Mouse (Mus musculus) CH12.LX (cell line): ENCODE results near the gene Foxp1. TPM values are rescaled to one million over a fixed set of nuclear protein-coding genes. Genes with fewer than 3 reads are reported as not detected.

Source experiments
- DNase-seq: peaks from one replicate; pipeline ENCODE4 v3.0.0-alpha.2; 2013; ENCODE audit errors: extremely low read depth
- H3K27ac ChIP-seq: 2 replicates; pipeline ENCODE4 v1.5.1; 2012; ENCODE audit warnings: low read depth, mild to moderate bottlenecking, control low read depth, moderate library complexity; ENCODE audit not compliant: insufficient read depth
- H3K27me3 ChIP-seq: replicated peaks from 2 replicates; pipeline ENCODE3; 2012; ENCODE audit warnings: inconsistent platforms
- H3K36me3 ChIP-seq, 2 experiments: replicated peaks in 1 of 2; 2 replicates each; pipeline versions ENCODE3 to v1.6.1; 2012; ENCODE audit warnings: inconsistent platforms in 1 of 2, low read length in 1 of 2, mild to moderate bottlenecking in 1 of 2, mixed read lengths in 1 of 2, moderate library complexity in 1 of 2; ENCODE audit not compliant: control insufficient read depth in 1 of 2, insufficient read depth in 1 of 2
- H3K4me1 ChIP-seq, 2 experiments: 2 replicates each; pipeline ENCODE4 v1.6.1; 2012; ENCODE audit warnings: inconsistent platforms in 1 of 2, moderate library complexity in 1 of 2; ENCODE audit not compliant: insufficient read depth in 2 of 2, control insufficient read depth in 1 of 2
- H3K4me2 ChIP-seq: 2 replicates; pipeline ENCODE4 v1.6.1; 2012; ENCODE audit warnings: low read depth, mild to moderate bottlenecking, control low read depth; ENCODE audit not compliant: poor library complexity, insufficient read depth, severe bottlenecking
- H3K4me3 ChIP-seq, 3 experiments: fragments of 150-350 bp in 1 of 3; sonication (generic) in 1 of 3; replicated peaks in 1 of 3; 2 replicates each; pipeline versions ENCODE3 to v1.5.1; 2011 to 2012; ENCODE audit warnings: low read depth in 2 of 3, low read length in 2 of 3, mild to moderate bottlenecking in 2 of 3, moderate library complexity in 2 of 3, control low read depth in 1 of 3, improper control_type of control experiment in 1 of 3, inconsistent platforms in 1 of 3, mixed read lengths in 1 of 3; ENCODE audit not compliant: poor library complexity in 1 of 3
- H3K79me2 ChIP-seq: replicated peaks from 2 replicates; pipeline ENCODE4 v1.6.1; 2012; ENCODE audit warnings: mild to moderate bottlenecking, moderate library complexity; ENCODE audit not compliant: control insufficient read depth, poor library complexity, insufficient read depth, severe bottlenecking; ENCODE audit errors: extremely low read depth
- H3K9ac ChIP-seq: 2 replicates; pipeline ENCODE4 v1.6.1; 2012; ENCODE audit warnings: low read depth, mild to moderate bottlenecking, control low read depth, moderate library complexity; ENCODE audit not compliant: insufficient read depth
- H3K9me3 ChIP-seq: replicated peaks from 2 replicates; pipeline ENCODE3; 2012; ENCODE audit warnings: low read length, inconsistent platforms, mixed read lengths
- BHLHE40 ChIP-seq: IDR thresholded peaks from 2 replicates; pipeline ENCODE4 v1.6.1; 2011; ENCODE audit warnings: mild to moderate bottlenecking, low read depth, low read length, improper control_type of control experiment
- CHD1 ChIP-seq: IDR thresholded peaks from 2 replicates; pipeline ENCODE4 v1.6.1; 2012; ENCODE audit warnings: low read depth, low read length, improper control_type of control experiment, inconsistent platforms
- E2F4 ChIP-seq: IDR thresholded peaks from 2 replicates; pipeline ENCODE4 v1.6.1; 2011; ENCODE audit warnings: low read depth, low read length, improper control_type of control experiment; ENCODE audit not compliant: insufficient replicate concordance
- ETS1 ChIP-seq: conservative IDR thresholded peaks from 2 replicates; pipeline ENCODE4 v1.6.1; 2012; ENCODE audit warnings: low read depth, mild to moderate bottlenecking, inconsistent platforms, low read length, improper control_type of control experiment, moderate library complexity
- HCFC1 ChIP-seq: IDR thresholded peaks from 2 replicates; pipeline ENCODE4 v1.6.1; 2012; ENCODE audit warnings: low read depth, mild to moderate bottlenecking, inconsistent platforms, low read length, improper control_type of control experiment
- JUND ChIP-seq: conservative IDR thresholded peaks from 2 replicates; pipeline ENCODE4 v1.6.1; 2011; ENCODE audit warnings: low read depth, low read length, improper control_type of control experiment
- MAFK ChIP-seq: IDR thresholded peaks from 2 replicates; pipeline ENCODE4 v1.6.1; 2011; ENCODE audit warnings: low read length, improper control_type of control experiment; ENCODE audit not compliant: insufficient replicate concordance
- MAX ChIP-seq: IDR thresholded peaks from 2 replicates; pipeline ENCODE4 v1.6.1; 2011; ENCODE audit warnings: low read length, improper control_type of control experiment
- MXI1 ChIP-seq: IDR thresholded peaks from 2 replicates; pipeline ENCODE4 v1.6.1; 2011; ENCODE audit warnings: mild to moderate bottlenecking, low read depth, low read length, improper control_type of control experiment
- PAX5 ChIP-seq: IDR thresholded peaks from 2 replicates; pipeline ENCODE4 v1.6.1; 2012; ENCODE audit warnings: low read length, inconsistent platforms, mixed read lengths
- POLR2A ChIP-seq: IDR thresholded peaks from 2 replicates; pipeline ENCODE4 v1.6.1; 2011; ENCODE audit warnings: low read depth, mild to moderate bottlenecking, improper control_type of control experiment, low read length
- RCOR1 ChIP-seq: conservative IDR thresholded peaks from 2 replicates; pipeline ENCODE4 v1.6.1; 2012; ENCODE audit warnings: low read depth, mild to moderate bottlenecking, inconsistent platforms, low read length, improper control_type of control experiment
- SMC3 ChIP-seq: IDR thresholded peaks from 2 replicates; pipeline ENCODE4 v1.6.1; 2011; ENCODE audit warnings: low read depth, low read length, improper control_type of control experiment
- USF1 ChIP-seq: IDR thresholded peaks from 2 replicates; pipeline ENCODE4 v1.6.1; 2014; ENCODE audit warnings: low read depth, mild to moderate bottlenecking, inconsistent platforms, low read length, improper control_type of control experiment
- ZKSCAN1 ChIP-seq: IDR thresholded peaks from 2 replicates; pipeline ENCODE4 v1.6.1; 2012; ENCODE audit warnings: low read depth, inconsistent platforms, low read length, improper control_type of control experiment, borderline replicate concordance
- dilution Hi-C: fragments of 300-500 bp; cut with MboI; formaldehyde crosslinking; loops from 2 replicates; pipeline ENCODE4 v1.14.3; 2020; ENCODE audit warnings: low sequenced_read_pairs; ENCODE audit not compliant: extremely low pct_unique_long_range_greater_than_20kb, extremely low pct_ligation_motif_present
- in situ Hi-C: fragments of 300-500 bp; cut with MboI; formaldehyde crosslinking; loops from 3 replicates; pipeline ENCODE4 v1.14.3; 2019; ENCODE audit warnings: low sequenced_read_pairs, low pct_ligation_motif_present, low pct_unique_long_range_greater_than_20kb, mixed read lengths
- polyA plus RNA-seq: library from polyadenylated mRNA; unstranded; fragments of >175 nt; gene quantifications from 2 replicates; pipeline ENCODE4 v1.2.1, GENCODE M21; 2012; ENCODE audit warnings: low read depth; ENCODE audit not compliant: insufficient read length
- total RNA-seq, 2 experiments: library from RNA; depleted of rRNA; stranded (reverse); fragments of 300-350 nt in 1 of 2; fragments of >200 nt in 1 of 2; gene quantifications; 2 replicates each; pipeline ENCODE4 v1.2.3; 2012 to 2014

Gene Foxp1
- total and polyA plus RNA-seq, 3 experiments, result 66.5 to 105 (median 87.4) TPM

DNA sequence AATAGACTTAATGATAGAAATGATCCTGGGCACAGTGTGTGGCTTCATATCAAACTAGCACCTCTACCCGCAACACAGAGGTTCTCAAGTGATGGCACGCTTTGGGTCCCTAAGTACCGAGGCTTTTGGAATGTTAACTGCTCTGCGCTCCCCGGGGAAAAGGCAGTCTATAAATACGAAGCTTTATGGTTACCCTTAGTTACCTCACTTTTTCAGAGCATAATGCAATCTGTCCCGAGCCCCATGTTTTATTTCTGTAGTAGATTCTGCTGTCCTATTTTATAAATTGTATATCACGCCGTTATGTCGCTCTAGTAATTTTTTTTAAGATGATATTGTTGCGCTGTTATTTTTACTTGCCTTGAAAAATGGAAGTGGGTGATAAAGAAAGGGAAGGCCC, 585.0 kb downstream of the Foxp1 start:
- Histone ChIP-seq H3K4me2 (no peak overlapping the region), H3K4me1 (peaks cover 6 to 37% of the 10 kb centered on the region in 2 experiments; a peak in 3 of 4 replicates), H3K9ac (no peak overlapping the region), H3K36me3 (peaks cover 79 to 98% of the 10 kb centered on the region in 2 experiments), H3K27me3 (no peaks in the 10 kb centered on the region), H3K9me3 (no peaks in the 10 kb centered on the region), H3K27ac (no peak overlapping the region), H3K79me2 (no peaks in the 10 kb centered on the region; the same call in 1 of the 2 replicates), H3K4me3 (no peak overlapping the region)
- in situ Hi-C loops, result loop anchor here (25.0 kb wide), 1 partner anchor 400 kb away; no protein-coding TSS in a partner anchor
- no peak for DNase-seq
- TF ChIP-seq MXI1 (no peak), E2F4 (no peak), ZKSCAN1 (no peak), BHLHE40 (no peak), MAX (no peak), HCFC1 (no peak)
- dilution Hi-C loops, result no loop called here

DNA sequence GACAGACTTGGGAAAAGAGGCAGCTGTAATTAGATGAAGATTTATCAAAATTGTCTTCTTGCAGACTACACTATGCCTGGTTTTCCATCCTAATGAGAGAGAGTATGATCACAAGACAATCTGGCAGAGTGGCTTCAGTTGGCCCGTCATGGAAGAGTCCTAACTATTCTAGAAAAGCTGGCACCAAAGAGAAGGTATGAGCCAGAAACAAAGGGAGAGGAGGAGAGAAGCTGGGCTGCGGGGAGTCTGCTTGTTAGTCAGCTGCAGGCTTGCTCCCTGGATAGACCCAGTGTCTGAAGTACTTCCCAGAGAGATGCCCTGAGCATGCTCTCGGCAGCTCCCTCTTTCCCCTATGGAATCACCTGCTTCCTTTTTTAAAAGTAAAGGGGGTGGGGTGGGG, 586.1 kb downstream of the Foxp1 start:
- H3K4me1 ChIP-seq, result peaks cover 6 to 37% of the 10 kb centered on the region in 2 experiments; a peak in 3 of 4 replicates
- no peak overlapping the region for H3K27ac ChIP-seq
- no peak overlapping the region for H3K4me3 ChIP-seq
- TF ChIP-seq USF1, result no peak
- no peak for TF ChIP-seq CHD1
- TF ChIP-seq PAX5, result no peak
- TF ChIP-seq BHLHE40, result no peak
- no peak; the same call in 1 of the 2 replicates for TF ChIP-seq POLR2A
- no peak for TF ChIP-seq JUND
- TF ChIP-seq RCOR1, result no peak
- no peak for TF ChIP-seq SMC3
- no peak for TF ChIP-seq MAFK
- no peak for TF ChIP-seq ETS1
- H3K36me3 ChIP-seq, result peaks cover 83 to 98% of the 10 kb centered on the region in 2 experiments
- dilution Hi-C loops, result no loop called here
- H3K4me2 ChIP-seq, result no peak overlapping the region
- in situ Hi-C loops, result loop anchor here (25.0 kb wide), 1 partner anchor 399 kb away; no protein-coding TSS in a partner anchor
- no peak overlapping the region for H3K9ac ChIP-seq
- DNase-seq, result no peak
- no peaks in the 10 kb centered on the region for H3K9me3 ChIP-seq
- no peaks in the 10 kb centered on the region; the same call in 1 of the 2 replicates for H3K79me2 ChIP-seq
- no peaks in the 10 kb centered on the region for H3K27me3 ChIP-seq
